ENCODE assay signal across 20 mouse cellular contexts in the genomic region with DNA sequence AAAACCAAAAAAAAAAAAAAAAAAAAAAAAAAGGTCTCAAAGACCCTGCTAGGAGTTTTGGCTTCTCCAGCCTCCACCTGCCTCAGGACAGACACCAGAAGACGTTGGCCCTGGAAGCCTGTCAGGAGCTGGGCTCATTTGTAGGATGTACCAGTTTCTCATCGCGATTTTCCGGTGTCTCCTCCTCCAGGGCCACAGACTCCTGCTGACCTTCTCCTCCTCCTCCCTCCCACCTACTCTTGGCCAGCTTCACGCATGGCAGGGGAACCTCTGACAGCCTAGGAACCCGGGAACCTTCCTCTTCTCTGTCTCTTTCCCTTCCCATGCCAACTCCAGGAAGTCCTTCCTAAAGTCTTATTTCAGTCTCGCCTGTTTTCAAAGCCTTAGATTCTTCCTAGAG. TPM values are rescaled to one million over a fixed set of nuclear protein-coding genes. Genes with fewer than 3 reads are reported as not detected.
DNase-seq lines count a peak whose midpoint lies in the region; ATAC-seq and TF ChIP-seq lines count a peak whose summit lies in the region.
"Had no signal": no experiment of that assay in that cellular context is flagged by ENCODE, and none has a peak within 500 bp of the region (broad histone marks: within the 10 kb centered on the region; RNA-seq: fewer than 3 reads in every experiment).

No protein-coding gene starts in this region.

- intact Hi-C loops in left cerebral cortex, adult 2 months (cut with DNase I), result no loop called here
- intact Hi-C loops in left cerebral cortex, postnatal 10 days (cut with DNase I), result no loop called here

- peaks cover 15% of the 10 kb centered on the region for H3K4me1 ChIP-seq in cortical plate, adult 2 months (ENCODE audit: control insufficient read depth, insufficient read depth, low read length)
- no peaks in the 10 kb centered on the region for H3K4me1 ChIP-seq in forebrain, postnatal 0 days (ENCODE audit: insufficient read depth)

- TF ChIP-seq POLR2A in cortical plate, adult 2 months (IDR thresholded peaks at IDR 0.05; ENCODE audit: extremely low read depth, insufficient read depth, low read length), result no peak

- no peaks in the 10 kb centered on the region for H3K27me3 ChIP-seq in forebrain, postnatal 0 days (ENCODE audit: insufficient read depth, low read length)
- H3K27me3 ChIP-seq: embryonic facial prominence, embryonic 12.5 days; forebrain, embryonic 15.5 days; heart, embryonic 12.5 days; intestine, embryonic 15.5 days had no signal

- no peak for ATAC-seq in forebrain, postnatal 0 days
- ATAC-seq: CD4-positive, CD25-positive, alpha-beta regulatory T cell, adult 4 months; forebrain, embryonic 15.5 days; intestine, embryonic 15.5 days had no signal

- DNase-seq in cerebellum, adult 11-12 months, result peak; percentile 51
- no peak for DNase-seq in cerebellum, adult 8-10 months
- DNase-seq in cerebellum, adult 9-11 months, result peak; percentile 59
- no peak for DNase-seq in cerebellum, postnatal 14 days
- DNase-seq in left cerebral cortex, adult 2 months (ENCODE audit: extremely low spot score in 1 of 2, low spot score in 2 of 2), result no peak
- DNase-seq in left cerebral cortex, postnatal 10 days (ENCODE audit: extremely low spot score in 1 of 2, low spot score in 2 of 2), result no peak
- no peak for DNase-seq in forebrain, postnatal 0 days
- DNase-seq: B cell, adult 2 months; kidney, adult 18-20 months had no signal

- TF ChIP-seq CTCF in left cerebral cortex, adult 2 months (IDR thresholded peaks at IDR 0.05), result no peak
- TF ChIP-seq CTCF in cortical plate, adult 2 months (IDR thresholded peaks at IDR 0.05; ENCODE audit: extremely low read depth, insufficient read depth, low read length), result no peak
- TF ChIP-seq CTCF in forebrain, postnatal 0 days (IDR thresholded peaks at IDR 0.05; ENCODE audit: low read depth), result no peak

- no peak overlapping the region for H3K9ac ChIP-seq in forebrain, postnatal 0 days
- H3K9ac ChIP-seq: forebrain, embryonic 15.5 days; hindbrain, embryonic 14.5 days; intestine, embryonic 15.5 days had no signal

- H3K36me3 ChIP-seq in forebrain, postnatal 0 days (ENCODE audit: insufficient read depth), result peaks cover 26% of the 10 kb centered on the region
- H3K36me3 ChIP-seq: heart, embryonic 12.5 days; intestine, embryonic 15.5 days had no signal

- no peaks in the 10 kb centered on the region for H3K9me3 ChIP-seq in forebrain, postnatal 0 days (ENCODE audit: low read length)
- H3K9me3 ChIP-seq: embryonic facial prominence, embryonic 12.5 days; forebrain, embryonic 15.5 days; heart, embryonic 12.5 days; hindbrain, embryonic 10.5 days; intestine, embryonic 15.5 days had no signal

- H3K4me2 ChIP-seq in forebrain, postnatal 0 days (ENCODE audit: low read depth), result no peak overlapping the region
- H3K4me2 ChIP-seq: embryonic facial prominence, embryonic 12.5 days; forebrain, embryonic 15.5 days; heart, embryonic 12.5 days; hindbrain, embryonic 14.5 days; intestine, embryonic 15.5 days had no signal

- no peak overlapping the region for H3K4me3 ChIP-seq in left cerebral cortex, adult 2 months
- no peak overlapping the region for H3K4me3 ChIP-seq in cortical plate, adult 2 months (ENCODE audit: insufficient read depth, low read length)
- no peak overlapping the region for H3K4me3 ChIP-seq in forebrain, postnatal 0 days (ENCODE audit: low read depth, low read length)
- H3K4me3 ChIP-seq: embryonic facial prominence, embryonic 12.5 days; forebrain, embryonic 15.5 days; heart, embryonic 12.5 days; hindbrain, embryonic 10.5 days; intestine, embryonic 15.5 days had no signal

- H3K27ac ChIP-seq in left cerebral cortex, adult 2 months, result peak overlapping the region; percentile 64
- H3K27ac ChIP-seq in cortical plate, adult 2 months (ENCODE audit: insufficient read depth, low read length), result peak overlapping the region; percentile 45
- H3K27ac ChIP-seq in forebrain, postnatal 0 days (ENCODE audit: low read depth, low read length), result no peak overlapping the region
- H3K27ac ChIP-seq: hindbrain, embryonic 14.5 days had no signal

- 92% methylated on average over 7 of the region's 7 CpGs for WGBS in forebrain, postnatal 0 days

RNA-seq across cellular contexts. Expression of a gene that starts 7.0 kb away (rescaled TPM):
- 10 to 100 TPM; 85.7 to 98.9 TPM for total RNA-seq in left cerebral cortex, adult 2 months (2021)
- 10 to 100 TPM; 48.0 to 52.9 TPM for total RNA-seq in left cerebral cortex, postnatal 10 days (2021)
- polyA plus RNA-seq in cortical plate, adult 2 months (2012; rRNA removed), result 118 and 122 TPM in 2 replicates
- 7.5 and 9.2 TPM in 2 replicates for total RNA-seq in forebrain, postnatal 0 days (2014; rRNA removed)
- polyA plus RNA-seq in forebrain, postnatal 0 days (2015; fragmentation: Nextera tagmentation; extraction: Ambion mirVana), result 18.8 and 20.4 TPM in 2 replicates

RNA-seq across cellular contexts. Expression of a gene that starts 7.3 kb away (rescaled TPM):
- 100 to 1,000 TPM; 449 to 456 TPM for total RNA-seq in left cerebral cortex, adult 2 months (2021)
- total RNA-seq in left cerebral cortex, postnatal 10 days (2021), result 100 to 1,000 TPM; 340 to 347 TPM
- 381 and 383 TPM in 2 replicates for polyA plus RNA-seq in cortical plate, adult 2 months (2012; rRNA removed)
- total RNA-seq in forebrain, postnatal 0 days (2014; rRNA removed), result 37.9 and 51.3 TPM in 2 replicates
- polyA plus RNA-seq in forebrain, postnatal 0 days (2015; fragmentation: Nextera tagmentation; extraction: Ambion mirVana), result 38.5 and 58.4 TPM in 2 replicates
- polyA plus RNA-seq: CD4-positive, CD25-positive, alpha-beta regulatory T cell, adult 4 months had no signal

RNA-seq across cellular contexts. Expression of a gene that starts 16.6 kb away (rescaled TPM):
- 1 to 10 TPM; 4.2 to 4.5 TPM for total RNA-seq in left cerebral cortex, adult 2 months (2021)
- 1 to 10 TPM; 2.4 to 4.5 TPM for total RNA-seq in left cerebral cortex, postnatal 10 days (2021)
- polyA plus RNA-seq in cortical plate, adult 2 months (2012; rRNA removed), result 14.2 and 14.5 TPM in 2 replicates
- 7.1 and 8.4 TPM in 2 replicates for total RNA-seq in forebrain, postnatal 0 days (2014; rRNA removed)
- 8.4 and 8.7 TPM in 2 replicates for polyA plus RNA-seq in forebrain, postnatal 0 days (2015; fragmentation: Nextera tagmentation; extraction: Ambion mirVana)

RNA-seq across cellular contexts. Expression of a gene that starts 31.6 kb away (rescaled TPM):
- total RNA-seq in left cerebral cortex, adult 2 months (2021), result 1 to 10 TPM; 4.2 to 4.3 TPM
- 1 to 10 TPM; 3.0 to 4.7 TPM for total RNA-seq in left cerebral cortex, postnatal 10 days (2021)
- polyA plus RNA-seq in cortical plate, adult 2 months (2012; rRNA removed), result not detected in 2 replicates
- 0.05 TPM in 1 of 2 replicates, not detected in the other for total RNA-seq in forebrain, postnatal 0 days (2014; rRNA removed)
- polyA plus RNA-seq in forebrain, postnatal 0 days (2015; fragmentation: Nextera tagmentation; extraction: Ambion mirVana), result not detected in 2 replicates
- polyA plus RNA-seq: embryonic facial prominence, embryonic 12.5 days; forebrain, embryonic 11.5 days; forebrain, embryonic 15.5 days; frontal cortex, adult 2 months; heart, embryonic 12.5 days; heart, embryonic 16.5 days; hindbrain, embryonic 10.5 days; hindbrain, embryonic 14.5 days; intestine, embryonic 15.5 days had no signal

RNA-seq across cellular contexts. Expression of a gene that starts 40.6 kb away (rescaled TPM):
- 10 to 100 TPM; 48.8 to 55.2 TPM for total RNA-seq in left cerebral cortex, adult 2 months (2021)
- 10 to 100 TPM; 35.0 to 40.9 TPM for total RNA-seq in left cerebral cortex, postnatal 10 days (2021)
- 15.7 and 16.4 TPM in 2 replicates for polyA plus RNA-seq in cortical plate, adult 2 months (2012; rRNA removed)
- total RNA-seq in forebrain, postnatal 0 days (2014; rRNA removed), result 18.2 and 20.7 TPM in 2 replicates
- polyA plus RNA-seq in forebrain, postnatal 0 days (2015; fragmentation: Nextera tagmentation; extraction: Ambion mirVana), result 13.2 and 13.7 TPM in 2 replicates

Comparison
In these comparisons a context has a peak if more than half of its experiments do, and no peak if none do; other contexts are left out.
1. DNase-seq: peak in cerebellum, adult 11-12 months (single experiment) and cerebellum, adult 9-11 months (single experiment); none in cerebellum, adult 8-10 months (single experiment), cerebellum, postnatal 14 days (0 of 2), left cerebral cortex, adult 2 months (0 of 2), left cerebral cortex, postnatal 10 days (0 of 2) and forebrain, postnatal 0 days (single experiment).